Mouse (Mus musculus) heart, embryonic 11.5 days (tissue): ENCODE data around the gene Fbxo3. TPM values are rescaled to one million over a fixed set of nuclear protein-coding genes. Genes with fewer than 3 reads are reported as not detected.
A peak's percentile ranks its signal among the peaks of the same experiment; 100 is the strongest.
"Not testable (repeated sequence)": the region's sequence is repeated elsewhere in the genome, so short reads cannot be mapped to it uniquely, and the experiment has no call there.

ENCODE experiments used
- ATAC-seq: fragments of 200-750 bp; cut with Nextera tagmentation; replicated peaks from 2 replicates; pipeline ENCODE4 v1.8.0; 2017; ENCODE audit warnings: moderate library complexity; ENCODE audit not compliant: insufficient number of reproducible peaks, low FRiP score, low TSS enrichment
- H3K27ac ChIP-seq: fragments of 300-500 bp; sonication (generic); 2 replicates; pipeline ENCODE4 v1.5.1; 2014; ENCODE audit warnings: mild to moderate bottlenecking, low read depth, low read length
- H3K27me3 ChIP-seq: fragments of 300-500 bp; sonication (generic); 2 replicates; pipeline ENCODE4 v1.6.1; 2014; ENCODE audit warnings: mild to moderate bottlenecking, low read length, mixed read lengths; ENCODE audit not compliant: control insufficient read depth, insufficient read depth
- H3K36me3 ChIP-seq: fragments of 300-500 bp; sonication (generic); 2 replicates; pipeline ENCODE4 v1.6.1; 2014; ENCODE audit warnings: mild to moderate bottlenecking, low read length, moderate library complexity, mixed read lengths; ENCODE audit not compliant: control insufficient read depth, insufficient read depth
- H3K4me1 ChIP-seq: fragments of 300-500 bp; sonication (generic); 2 replicates; pipeline ENCODE4 v1.6.1; 2014; ENCODE audit warnings: low read length; ENCODE audit not compliant: control insufficient read depth, insufficient read depth
- H3K4me2 ChIP-seq: fragments of 300-500 bp; sonication (generic); 2 replicates; pipeline ENCODE4 v1.6.1; 2014; ENCODE audit warnings: mild to moderate bottlenecking, moderate library complexity
- H3K4me3 ChIP-seq: fragments of 300-500 bp; sonication (generic); 2 replicates; pipeline ENCODE4 v1.5.1; 2014; ENCODE audit warnings: low read depth, low read length
- H3K9ac ChIP-seq: fragments of 300-500 bp; sonication (generic); 2 replicates; pipeline ENCODE4 v1.6.1; 2014; ENCODE audit warnings: mild to moderate bottlenecking, low read depth, low read length, moderate library complexity
- H3K9me3 ChIP-seq: fragments of 300-500 bp; sonication (generic); replicated peaks from 2 replicates; pipeline ENCODE4 v1.6.1; 2016; ENCODE audit warnings: low read length; ENCODE audit not compliant: control insufficient read depth
- WGBS: fragments of 180-500 bp; shearing (Covaris S2); extraction: QIAGEN DNeasy Blood & Tissue Kit; methylation state at CpG from one replicate; pipeline ENCODE4 v1.1.7; 2014; ENCODE audit not compliant: insufficient replicate concordance; 5-methylcytosine and 5-hydroxymethylcytosine counted together
- polyA plus RNA-seq: library from polyadenylated mRNA; unstranded; fragments of >200 nt; fragmentation: Nextera tagmentation; extraction: Ambion mirVana; gene quantifications from 2 replicates; pipeline ENCODE4 v1.2.1, GENCODE M21; 2014

Fbxo3 gene
- polyA plus RNA-seq, 1 experiment from 2014 or later, result 43.2 TPM

DNA sequence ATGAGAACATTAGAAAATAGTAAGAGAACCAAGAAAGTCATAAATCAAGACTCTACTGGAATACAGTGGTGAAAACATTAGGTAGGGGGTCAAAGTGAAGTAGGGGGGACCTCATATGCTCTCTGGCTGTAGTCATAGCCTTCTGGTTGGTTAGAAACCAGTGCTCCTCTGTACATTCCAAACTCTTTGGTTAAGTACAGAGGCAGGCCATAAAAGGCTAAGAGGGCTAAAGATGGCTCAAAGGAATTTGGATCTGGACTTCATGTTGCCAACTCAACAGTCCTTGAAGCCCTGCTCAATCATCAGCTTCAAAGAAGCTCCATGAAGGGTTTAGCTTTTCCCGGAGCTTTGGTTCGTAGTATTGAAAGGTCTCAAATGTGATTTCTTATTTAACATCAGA is 81.5 kb downstream of the Fbxo3 start:
- H3K27ac ChIP-seq, result peak overlapping the region; percentile 70
- H3K9ac ChIP-seq, ATAC-seq, H3K9me3 ChIP-seq, H3K27me3 ChIP-seq, H3K4me2 ChIP-seq, H3K4me1 ChIP-seq, H3K4me3 ChIP-seq, H3K36me3 ChIP-seq: not testable (repeated sequence)
- WGBS, result 32% methylated on average over 2 of the region's 2 CpGs

DNA sequence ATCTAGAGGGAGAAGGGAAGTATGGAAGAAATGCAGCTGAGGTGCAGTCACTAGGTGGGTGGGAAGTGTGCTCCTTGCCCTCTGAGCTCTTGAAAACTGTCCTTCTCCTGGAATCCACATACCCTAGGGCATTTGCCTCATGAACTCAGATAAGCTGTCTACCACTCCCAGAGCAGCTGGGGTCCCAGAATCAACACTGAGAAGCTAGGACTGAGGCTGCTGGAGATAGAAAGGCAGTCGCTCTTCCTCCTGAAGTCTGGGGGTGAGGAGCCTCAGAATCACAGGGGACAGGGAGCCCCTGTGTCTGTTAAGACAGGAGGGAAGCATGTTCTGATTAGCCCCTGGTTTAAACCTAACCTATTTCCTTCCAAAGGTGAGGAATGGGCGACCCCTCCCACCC is 82.0 kb downstream of the Fbxo3 start:
- H3K9me3 ChIP-seq, result no peaks in the 10 kb centered on the region
- H3K4me2 ChIP-seq, result 0 out of 2 replicates have a peak overlapping the region, but pooled peaks have one; percentile 1
- H3K4me3 ChIP-seq, result no peak overlapping the region
- no peak overlapping the region for H3K9ac ChIP-seq
- peak overlapping the region; percentile 70 for H3K27ac ChIP-seq
- no peak for ATAC-seq
- H3K27me3 ChIP-seq, result no peaks in the 10 kb centered on the region
- H3K36me3 ChIP-seq, result no peaks in the 10 kb centered on the region
- H3K4me1 ChIP-seq, result peaks cover 6% of the 10 kb centered on the region
- 25% methylated on average over 2 of the region's 2 CpGs for WGBS

GRCm38 (mm10) chr2:104110031-104110430 is 82.5 kb downstream of the Fbxo3 start:
- 76% methylated on average over 4 of the region's 4 CpGs for WGBS
- no peak overlapping the region for H3K9ac ChIP-seq
- no peaks in the 10 kb centered on the region for H3K36me3 ChIP-seq
- peaks cover 6% of the 10 kb centered on the region for H3K4me1 ChIP-seq
- ATAC-seq, result no peak
- no peaks in the 10 kb centered on the region for H3K9me3 ChIP-seq
- no peak overlapping the region for H3K4me3 ChIP-seq
- peak overlapping the region; percentile 70 for H3K27ac ChIP-seq
- H3K4me2 ChIP-seq, result no peak overlapping the region
- H3K27me3 ChIP-seq, result no peaks in the 10 kb centered on the region

GRCm38 (mm10) chr2:104111170-104111797 is 83.8 kb downstream of the Fbxo3 start:
- H3K27me3 ChIP-seq, H3K4me2 ChIP-seq, H3K4me1 ChIP-seq, H3K36me3 ChIP-seq, H3K27ac ChIP-seq, H3K4me3 ChIP-seq, H3K9me3 ChIP-seq, H3K9ac ChIP-seq, ATAC-seq: not testable (repeated sequence)
- WGBS, result no CpG with 5 or more reads among the region's 1 CpGs

Other genes with a start within 250 kb of the Fbxo3 start
- gene Caprin1, start 230.1 kb upstream of the Fbxo3 start, polyA plus RNA-seq, result 307 and 343 TPM in 2 replicates
- gene Lmo2, start 69.7 kb upstream of the Fbxo3 start, polyA plus RNA-seq, result 27.9 TPM in 2 replicates
- gene 4931422A03Rik, start 640 bp downstream of the Fbxo3 start, polyA plus RNA-seq, result 1.1 and 2.2 TPM in 2 replicates
- not detected in 2 replicates for gene Gm10912, start 38.1 kb downstream of the Fbxo3 start, polyA plus RNA-seq
- not detected in 2 replicates for gene Gm10799, start 40.8 kb downstream of the Fbxo3 start, polyA plus RNA-seq
- 8.7 and 15.7 TPM in 2 replicates for gene Cd59b, start 42.1 kb downstream of the Fbxo3 start, polyA plus RNA-seq
- 89.4 and 89.9 TPM in 2 replicates for gene Cd59a, start 68.1 kb downstream of the Fbxo3 start, polyA plus RNA-seq
- 0.46 and 0.53 TPM in 2 replicates for gene A930018P22Rik, start 95.0 kb downstream of the Fbxo3 start, polyA plus RNA-seq